Mouse (Mus musculus) left cerebral cortex, adult 6 months (tissue): ENCODE data around the gene Cyp1b1. TPM values are rescaled to one million over a fixed set of nuclear protein-coding genes. Genes with fewer than 3 reads are reported as not detected.

Source experiments
- long read RNA-seq, 2 experiments: library from polyadenylated mRNA; unstranded; transcript quantifications; one replicate each; pipeline ENCODE4 v2.0.0; 2019 to 2020
- polyA plus RNA-seq: library from polyadenylated mRNA; unstranded; fragments of <200 nt; fragmentation: Nextera tagmentation; gene quantifications from 2 replicates; pipeline ENCODE4 v1.2.3, GENCODE M21; 2021

The Cyp1b1 gene
- 0.82 and 1.4 TPM in 2 replicates for polyA plus RNA-seq
- long read RNA-seq, experiment 1, partial matches to known transcripts: 3 of 3 reads
- long read RNA-seq, experiment 1, other reads (novel, unspliced or antisense): 0 of 3 reads
- long read RNA-seq, experiment 2, partial matches to known transcripts: 0 of 1 reads
- long read RNA-seq, experiment 2, other reads (novel, unspliced or antisense): 1 of 1 reads

DNA sequence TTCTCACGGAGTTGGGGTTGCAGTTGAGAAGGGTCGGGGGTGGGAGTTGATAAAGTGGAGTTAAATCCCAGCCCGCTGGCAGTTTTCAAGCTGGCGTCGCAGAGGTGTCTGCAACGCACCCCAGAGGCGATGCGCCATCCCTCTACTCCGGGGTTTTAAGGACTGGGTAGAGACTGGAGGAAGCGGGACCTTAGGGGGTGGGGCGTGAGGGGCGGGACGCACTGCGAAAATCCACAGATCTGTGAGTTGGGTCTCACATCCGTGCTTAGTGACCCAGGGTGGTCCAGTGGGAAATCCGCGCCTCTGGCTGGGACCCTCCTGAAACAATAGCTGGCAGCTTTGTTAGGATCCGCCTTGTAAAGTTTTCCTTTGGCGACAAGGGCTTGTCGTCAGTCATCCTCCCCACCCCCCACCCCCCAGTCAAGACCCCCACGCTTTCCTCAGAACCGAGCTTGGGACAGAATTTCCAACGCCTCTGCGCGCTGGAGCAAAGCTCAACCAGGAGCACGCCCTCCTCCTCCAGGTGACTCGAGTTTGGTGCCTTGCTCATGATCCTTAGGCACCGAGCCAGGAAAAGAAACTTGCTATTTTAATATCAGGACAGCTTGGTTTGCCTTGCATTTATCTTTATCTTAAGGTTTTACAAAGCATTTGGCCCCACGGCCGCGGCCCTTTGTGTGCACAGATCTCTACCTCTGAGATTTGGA lies at the start of gene Cyp1b1:
Gene Cyp1b1 (minus strand): TSS at position 131 of the 707 bp plus-strand sequence.

Other genes starting within 250 kb of the Cyp1b1 start
- 7.2 and 7.9 TPM in 2 replicates for gene Rmdn2, start 103.2 kb downstream of the Cyp1b1 start, polyA plus RNA-seq
- 15.1 and 19.9 TPM in 2 replicates for gene Atl2, start 181.1 kb upstream of the Cyp1b1 start, polyA plus RNA-seq